Mouse (Mus musculus): ENCODE measurements at regions not wholly inside any gene's neighbourhood (a gene's known extent, or its start where the extent isn't known, plus 50 kb on each side); places are given as distances from the start of the nearest gene placed in this dataset.

- H3K9me3 ChIP-seq = no peaks in the 10 kb centered on the region
- DNase-seq (ENCODE audit: low spot score) = no peak
- no peaks in the 10 kb centered on the region for H3K4me1 ChIP-seq
- 82% methylated on average over 6 of the region's 6 CpGs for WGBS
- H3K27me3 ChIP-seq (ENCODE audit: insufficient read depth, poor library complexity, severe bottlenecking) = no peaks in the 10 kb centered on the region
- H3K4me3 ChIP-seq = no peak overlapping the region
- H3K27ac ChIP-seq = no peak overlapping the region
- H3K36me3 ChIP-seq = no peaks in the 10 kb centered on the region
These were observed 221.2 kb upstream of the Rnaseh2b start for GRCm38 (mm10) chr14:62071140-62071539.

GRCm38 (mm10) chr14:62084047-62084446, 208.3 kb upstream of the Rnaseh2b start:
- H3K27me3 ChIP-seq (ENCODE audit: insufficient read depth, poor library complexity, severe bottlenecking) = peaks cover 14% of the 10 kb centered on the region; the same call in 1 of the 2 replicates
- DNase-seq (ENCODE audit: low spot score) = no peak
- H3K4me1 ChIP-seq = peaks cover 7% of the 10 kb centered on the region; the same call in 1 of the 2 replicates
- H3K9me3 ChIP-seq = no peaks in the 10 kb centered on the region
- no peak overlapping the region for H3K27ac ChIP-seq
- no peaks in the 10 kb centered on the region for H3K36me3 ChIP-seq
- 41% methylated on average over 2 of the region's 2 CpGs for WGBS
- no peak overlapping the region for H3K4me3 ChIP-seq

- Histone ChIP-seq H3K36me3 (no peaks in the 10 kb centered on the region), H3K27me3 (ENCODE audit: insufficient read depth, poor library complexity, severe bottlenecking) (peaks cover 28% of the 10 kb centered on the region; the same call in 1 of the 2 replicates), H3K4me1 (peaks cover 7% of the 10 kb centered on the region; the same call in 1 of the 2 replicates), H3K9me3 (no peaks in the 10 kb centered on the region), H3K4me3 (no peak overlapping the region), H3K27ac (no peak overlapping the region)
- no peak for DNase-seq (ENCODE audit: low spot score)
- WGBS = 84% methylated on average over 3 of the region's 3 CpGs
These were observed 204.2 kb upstream of the Rnaseh2b start for GRCm38 (mm10) chr14:62088174-62088573.

GRCm38 (mm10) chr14:62117532-62117931, 174.9 kb upstream of the Rnaseh2b start:
- Histone ChIP-seq H3K9me3 (no peaks in the 10 kb centered on the region), H3K4me1 (no peaks in the 10 kb centered on the region), H3K27ac (no peak overlapping the region), H3K36me3 (no peaks in the 10 kb centered on the region), H3K27me3 (ENCODE audit: insufficient read depth, poor library complexity, severe bottlenecking) (no peaks in the 10 kb centered on the region), H3K4me3 (no peak overlapping the region)
- 87% methylated on average over 3 of the region's 3 CpGs for WGBS
- no peak for DNase-seq (ENCODE audit: low spot score)

GRCm38 (mm10) chr14:62118542-62118953, 173.8 kb upstream of the Rnaseh2b start:
- no peak overlapping the region for H3K4me3 ChIP-seq
- H3K27ac ChIP-seq = no peak overlapping the region
- no peaks in the 10 kb centered on the region for H3K9me3 ChIP-seq
- 52% methylated on average over 2 of the region's 2 CpGs for WGBS
- no peaks in the 10 kb centered on the region for H3K27me3 ChIP-seq (ENCODE audit: insufficient read depth, poor library complexity, severe bottlenecking)
- H3K4me1 ChIP-seq = no peaks in the 10 kb centered on the region
- no peaks in the 10 kb centered on the region for H3K36me3 ChIP-seq
- DNase-seq (ENCODE audit: low spot score) = no peak

- 85% methylated on average over 6 of the region's 6 CpGs for WGBS
- no peak for DNase-seq (ENCODE audit: low spot score)
- H3K36me3 ChIP-seq = no peaks in the 10 kb centered on the region
- no peaks in the 10 kb centered on the region for H3K27me3 ChIP-seq (ENCODE audit: insufficient read depth, poor library complexity, severe bottlenecking)
- 0 out of 2 replicates have a peak, but pooled peaks cover 4% of the 10 kb centered on the region for H3K4me1 ChIP-seq
- no peak overlapping the region for H3K27ac ChIP-seq
- H3K9me3 ChIP-seq = no peaks in the 10 kb centered on the region
- H3K4me3 ChIP-seq = no peak overlapping the region
These were observed 163.5 kb upstream of the Rnaseh2b start for GRCm38 (mm10) chr14:62128918-62129317.

- Histone ChIP-seq H3K4me1 (0 out of 2 replicates have a peak, but pooled peaks cover 4% of the 10 kb centered on the region), H3K4me3 (no peak overlapping the region), H3K9me3 (no peaks in the 10 kb centered on the region), H3K27me3 (ENCODE audit: insufficient read depth, poor library complexity, severe bottlenecking) (no peaks in the 10 kb centered on the region), H3K27ac (no peak overlapping the region), H3K36me3 (no peaks in the 10 kb centered on the region)
- 61% methylated on average over 8 of the region's 8 CpGs for WGBS
- no peak for DNase-seq (ENCODE audit: low spot score)
These were observed 160.0 kb upstream of the Rnaseh2b start for GRCm38 (mm10) chr14:62132353-62132816.

- 74% methylated on average over 5 of the region's 5 CpGs for WGBS
- Histone ChIP-seq H3K9me3 (no peaks in the 10 kb centered on the region), H3K4me1 (no peaks in the 10 kb centered on the region), H3K36me3 (no peaks in the 10 kb centered on the region), H3K4me3 (no peak overlapping the region), H3K27ac (no peak overlapping the region), H3K27me3 (ENCODE audit: insufficient read depth, poor library complexity, severe bottlenecking) (no peaks in the 10 kb centered on the region)
- no peak for DNase-seq (ENCODE audit: low spot score)
These were observed 154.4 kb upstream of the Rnaseh2b start for GRCm38 (mm10) chr14:62137981-62138380.

GRCm38 (mm10) chr14:62144385-62145030, 147.9 kb upstream of the Rnaseh2b start:
- no peaks in the 10 kb centered on the region for H3K27me3 ChIP-seq (ENCODE audit: insufficient read depth, poor library complexity, severe bottlenecking)
- 80% methylated on average over 17 of the region's 17 CpGs for WGBS
- H3K4me1 ChIP-seq = no peaks in the 10 kb centered on the region
- no peak overlapping the region for H3K27ac ChIP-seq
- no peaks in the 10 kb centered on the region for H3K9me3 ChIP-seq
- DNase-seq (ENCODE audit: low spot score) = no peak
- H3K36me3 ChIP-seq = no peaks in the 10 kb centered on the region
- no peak overlapping the region for H3K4me3 ChIP-seq

GRCm38 (mm10) chr14:62157038-62157716, 135.2 kb upstream of the Rnaseh2b start:
- DNase-seq (ENCODE audit: low spot score) = no peak
- no peaks in the 10 kb centered on the region for H3K36me3 ChIP-seq
- no peaks in the 10 kb centered on the region for H3K4me1 ChIP-seq
- H3K27ac ChIP-seq = no peak overlapping the region
- H3K27me3 ChIP-seq (ENCODE audit: insufficient read depth, poor library complexity, severe bottlenecking) = 0 out of 2 replicates have a peak, but pooled peaks cover 6% of the 10 kb centered on the region
- H3K4me3 ChIP-seq = no peak overlapping the region
- 77% methylated on average over 7 of the region's 7 CpGs for WGBS
- no peaks in the 10 kb centered on the region for H3K9me3 ChIP-seq

GRCm38 (mm10) chr14:62159690-62160089, 132.7 kb upstream of the Rnaseh2b start:
- no peaks in the 10 kb centered on the region for H3K36me3 ChIP-seq
- no peaks in the 10 kb centered on the region for H3K4me1 ChIP-seq
- DNase-seq (ENCODE audit: low spot score) = no peak
- no peak overlapping the region for H3K27ac ChIP-seq
- H3K9me3 ChIP-seq = no peaks in the 10 kb centered on the region
- WGBS = 70% methylated on average over 2 of the region's 2 CpGs
- no peak overlapping the region for H3K4me3 ChIP-seq
- H3K27me3 ChIP-seq (ENCODE audit: insufficient read depth, poor library complexity, severe bottlenecking) = 0 out of 2 replicates have a peak, but pooled peaks cover 6% of the 10 kb centered on the region

GRCm38 (mm10) chr14:62163120-62163796, 129.1 kb upstream of the Rnaseh2b start:
- WGBS = 67% methylated on average over 12 of the region's 12 CpGs
- H3K4me3 ChIP-seq = no peak overlapping the region
- H3K4me1 ChIP-seq = peaks cover 14% of the 10 kb centered on the region
- no peak for DNase-seq (ENCODE audit: low spot score)
- H3K27me3 ChIP-seq (ENCODE audit: insufficient read depth, poor library complexity, severe bottlenecking) = 0 out of 2 replicates have a peak, but pooled peaks cover 13% of the 10 kb centered on the region
- no peak overlapping the region for H3K27ac ChIP-seq
- no peaks in the 10 kb centered on the region for H3K36me3 ChIP-seq
- H3K9me3 ChIP-seq = no peaks in the 10 kb centered on the region

- Histone ChIP-seq H3K4me1 (peaks cover 27% of the 10 kb centered on the region), H3K4me3 (no peak overlapping the region), H3K36me3 (no peaks in the 10 kb centered on the region), H3K9me3 (no peaks in the 10 kb centered on the region), H3K27me3 (ENCODE audit: insufficient read depth, poor library complexity, severe bottlenecking) (0 out of 2 replicates have a peak, but pooled peaks cover 7% of the 10 kb centered on the region), H3K27ac (no peak overlapping the region)
- no peak for DNase-seq (ENCODE audit: low spot score)
- 67% methylated on average over 4 of the region's 4 CpGs for WGBS
These were observed 127.5 kb upstream of the Rnaseh2b start for GRCm38 (mm10) chr14:62164918-62165317.

All from heart, embryonic 10.5 days (tissue).